Mouse (Mus musculus) lung, adult 2 months (tissue): ENCODE results near the gene Vmn1r166. TPM values are rescaled to one million over a fixed set of nuclear protein-coding genes. Genes with fewer than 3 reads are reported as not detected.
"Not testable (repeated sequence)": the region's sequence is repeated elsewhere in the genome, so short reads cannot be mapped to it uniquely, and the experiment has no call there.

Experiments
- DNase-seq: peaks from one replicate; pipeline ENCODE4 v3.0.0; 2022
- H3K4me1 ChIP-seq: fragments of 200-500 bp; 2 replicates; pipeline ENCODE4 v1.6.1; 2011; ENCODE audit warnings: low read length; ENCODE audit not compliant: control insufficient read depth, insufficient read depth
- H3K4me3 ChIP-seq: fragments of 200-500 bp; replicated peaks from 2 replicates; pipeline ENCODE3; 2011; ENCODE audit warnings: low read depth, mild to moderate bottlenecking, control low read depth, low read length; ENCODE audit errors: extremely low read depth
- WGBS: fragments of 180-500 bp; shearing (Covaris S2); methylation state at CpG from one replicate; pipeline ENCODE4 v1.1.7; 2018; 5-methylcytosine and 5-hydroxymethylcytosine counted together
- polyA plus RNA-seq: library from polyadenylated mRNA; depleted of rRNA; stranded (reverse); fragments of >200 nt; gene quantifications from 2 replicates; pipeline ENCODE4 v1.2.3, GENCODE M21; 2012; rRNA removed

The Vmn1r166 gene
- not detected in 2 replicates for polyA plus RNA-seq

DNA sequence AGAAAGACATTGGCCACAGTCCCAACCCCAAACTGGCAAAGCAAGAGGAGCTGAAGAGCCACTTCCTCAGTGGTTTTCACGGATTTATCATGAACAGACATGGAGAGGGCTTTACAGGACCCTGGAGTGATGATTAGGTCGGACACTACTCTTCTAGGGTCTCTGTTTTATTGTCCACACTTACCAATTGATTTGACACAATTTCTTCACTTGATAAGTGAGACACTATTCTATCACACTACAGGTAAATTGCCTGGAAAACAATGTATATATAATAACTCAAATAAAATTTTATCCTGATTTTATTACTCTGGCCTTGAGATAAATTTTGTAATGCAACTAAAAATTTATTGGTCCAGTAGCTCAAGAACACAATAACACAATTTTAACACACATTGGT lies at the start of gene Vmn1r166:
Vmn1r166 (minus strand) TSS at position 101 of the 400 bp plus-strand sequence.
- no CpG with 5 or more reads among the region's 2 CpGs for WGBS
- not testable (repeated sequence) for H3K4me1 ChIP-seq, DNase-seq, H3K4me3 ChIP-seq

DNA sequence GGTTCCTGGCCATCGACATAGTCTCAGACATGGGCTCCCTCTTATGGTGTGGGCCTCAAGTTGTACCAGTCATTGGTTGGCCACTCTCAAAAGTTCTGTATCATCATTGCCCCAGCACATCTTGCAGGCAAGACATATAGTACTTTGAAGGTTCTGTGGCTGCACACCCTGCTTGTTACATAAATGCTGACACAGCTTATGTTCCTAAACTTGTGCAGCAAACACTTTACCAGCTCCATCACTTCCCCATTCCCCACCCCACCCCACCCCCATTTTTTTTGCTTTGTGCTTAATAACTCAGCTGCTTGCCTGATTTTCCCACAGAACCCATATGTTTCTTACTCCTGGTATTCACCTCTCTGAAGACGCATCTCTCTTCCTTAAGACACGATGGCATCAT lies 49.4 kb upstream of the Vmn1r166 start, which contains the start of gene Nlrp4e:
Nlrp4e (plus strand) TSS at position 301 of the 400 bp plus-strand sequence.
- WGBS = 83% methylated on average over 3 of the region's 3 CpGs
- H3K4me1 ChIP-seq, H3K4me3 ChIP-seq, DNase-seq: not testable (repeated sequence)

DNA sequence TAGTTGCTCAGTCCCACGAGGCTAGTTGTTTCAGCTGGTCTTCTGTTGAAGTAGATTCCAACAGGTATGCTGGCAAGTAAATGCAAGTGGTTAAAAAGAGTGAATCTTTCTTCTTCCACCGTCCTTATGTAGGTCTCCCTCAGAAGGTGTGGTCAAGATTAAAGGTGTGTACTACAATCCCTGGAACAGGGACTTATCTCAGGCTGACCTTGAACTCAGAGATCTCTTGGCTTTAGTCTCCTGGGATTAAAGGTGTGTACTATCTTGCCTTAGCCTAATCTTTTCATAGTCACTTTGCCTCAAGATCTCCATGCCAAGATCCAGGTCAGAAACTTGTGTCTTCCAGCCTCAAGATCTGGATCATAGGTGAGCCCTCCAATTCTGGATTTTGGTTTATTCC lies 27.3 kb upstream of the Vmn1r166 start, which contains the start of gene Gm6902:
Gm6902 (minus strand) TSS at position 101 of the 400 bp plus-strand sequence.
- not testable (repeated sequence) for H3K4me3 ChIP-seq, DNase-seq, H3K4me1 ChIP-seq
- no CpG with 5 or more reads among the region's 2 CpGs for WGBS

DNA sequence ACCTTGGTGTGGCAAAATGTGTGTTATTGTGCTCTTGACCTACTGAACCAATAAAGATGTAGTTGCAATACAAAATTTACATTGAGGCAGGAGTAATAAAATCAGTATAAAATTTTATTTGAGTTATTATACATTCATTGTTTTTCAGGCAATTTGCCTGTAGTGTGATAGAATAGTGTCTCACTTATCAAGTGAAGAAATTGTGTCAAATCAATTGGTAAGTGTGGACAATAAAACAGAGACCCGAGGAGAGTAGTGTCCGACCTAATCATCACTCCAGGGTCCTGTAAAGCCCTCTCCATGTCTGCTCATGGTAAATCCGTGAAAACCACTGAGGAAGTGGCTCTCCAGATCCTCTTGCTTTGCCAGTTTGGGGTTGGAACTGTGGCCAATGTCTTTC lies 34.5 kb downstream of the Vmn1r166 start, which contains the start of gene Vmn1r165:
Vmn1r165 (plus strand) TSS at position 301 of the 400 bp plus-strand sequence.
- not testable (repeated sequence) for H3K4me1 ChIP-seq, DNase-seq, H3K4me3 ChIP-seq
- no CpG with 5 or more reads among the region's 3 CpGs for WGBS

Other genes starting within 250 kb of the Vmn1r166 start
- gene Gm4216, start 231.8 kb downstream of the Vmn1r166 start, polyA plus RNA-seq = not detected in 2 replicates
- not detected in 2 replicates for gene Vmn1r163, start 196.1 kb downstream of the Vmn1r166 start, polyA plus RNA-seq
- gene Gm8720, start 184.2 kb downstream of the Vmn1r166 start, polyA plus RNA-seq = not detected in 2 replicates
- gene Gm10662, start 107.2 kb downstream of the Vmn1r166 start, polyA plus RNA-seq = not detected in 2 replicates
- not detected in 2 replicates for gene Vmn1r165, start 34.4 kb downstream of the Vmn1r166 start, polyA plus RNA-seq
- gene Gm6902, start 27.2 kb upstream of the Vmn1r166 start, polyA plus RNA-seq = not detected in 2 replicates
- not detected in 2 replicates for gene Nlrp4e, start 49.5 kb upstream of the Vmn1r166 start, polyA plus RNA-seq
- gene Nlrp5, start 134.2 kb upstream of the Vmn1r166 start, polyA plus RNA-seq = not detected in 2 replicates